12 mouse cellular contexts compared by ENCODE assay signal in genomic region chr6:117122074-117122473, GRCm38 (mm10).
"Had no signal": no experiment of that assay in that cellular context is flagged by ENCODE, and none has a peak within 500 bp of the region (broad histone marks: within the 10 kb centered on the region; RNA-seq: fewer than 3 reads in every experiment).

No protein-coding gene starts in this region.

- DNase-seq: left cerebral cortex, postnatal 4 days; liver; liver, embryonic 13.5 days; liver, postnatal 0 days; lung, adult 18-20 months; lung, adult 2 months; lung, embryonic 14.5 days; lung, postnatal 10 days; lung, postnatal 14 days; lung, postnatal 36 days; lung, postnatal 4 days; midbrain, embryonic 14.5 days had no signal
